ENCODE assay signal across 8 mouse cellular contexts in genomic region chr16:4880136-4880825, GRCm38 (mm10). TPM values are rescaled to one million over a fixed set of nuclear protein-coding genes. Genes with fewer than 3 reads are reported as not detected.
DNase-seq lines count a peak whose midpoint lies in the region; ATAC-seq and TF ChIP-seq lines count a peak whose summit lies in the region.

Ubald1 (minus strand) TSS chr16:4880315.

- H3K4me2 ChIP-seq in embryonic facial prominence, embryonic 14.5 days (ENCODE audit: low read depth, low read length) = peak within 1 kb of the TSS; percentile 76
- H3K4me2 ChIP-seq in limb, embryonic 13.5 days (replicated peaks) = peak within 1 kb of the TSS; percentile 85
- peak within 1 kb of the TSS; percentile 92 for H3K4me2 ChIP-seq in midbrain, embryonic 16.5 days (ENCODE audit: low read length)

- H3K4me1 ChIP-seq in embryonic facial prominence, embryonic 14.5 days (ENCODE audit: control insufficient read depth, insufficient read depth, low read length) = peaks cover 22% of the 10 kb centered on the region
- H3K4me1 ChIP-seq in heart, adult 2 months (ENCODE audit: control insufficient read depth, insufficient read depth, low read length) = peaks cover 15% of the 10 kb centered on the region
- H3K4me1 ChIP-seq in limb, embryonic 13.5 days = peaks cover 37% of the 10 kb centered on the region
- H3K4me1 ChIP-seq in midbrain, embryonic 16.5 days (ENCODE audit: control insufficient read depth, insufficient read depth, low read length) = peaks cover 27% of the 10 kb centered on the region

- H3K27me3 ChIP-seq in embryonic facial prominence, embryonic 14.5 days (replicated peaks; ENCODE audit: control insufficient read depth, insufficient read depth, low read length) = no peaks in the 10 kb centered on the region
- H3K27me3 ChIP-seq in heart, adult 2 months (ENCODE audit: control insufficient read depth, insufficient read depth, low read length) = no peaks in the 10 kb centered on the region
- H3K27me3 ChIP-seq in limb, embryonic 13.5 days = no peaks in the 10 kb centered on the region
- no peaks in the 10 kb centered on the region for H3K27me3 ChIP-seq in midbrain, embryonic 16.5 days (ENCODE audit: control insufficient read depth, insufficient read depth, low read depth, low read length)

- intact Hi-C loops in heart, adult 2 months (cut with DNase I) = loop anchor here (2.0 to 10.0 kb wide), 2 partner anchors 17 to 1005 kb away; partner anchors contain the start of gene Naa60

- H3K79me2 ChIP-seq in heart, adult 2 months (replicated peaks; ENCODE audit: control insufficient read depth, insufficient read depth, low read length) = 0 out of 2 replicates have a peak, but pooled peaks cover 1% of the 10 kb centered on the region

- TF ChIP-seq EP300 in heart, adult 2 months (IDR thresholded peaks at IDR 0.05; ENCODE audit: insufficient read depth, low read depth, low read length) = peak; percentile 92; the same call in 1 of the 2 replicates

- TF ChIP-seq CTCF in heart, adult 2 months (IDR thresholded peaks at IDR 0.05) = no peak

- peak within 1 kb of the TSS; percentile 92 for H3K9ac ChIP-seq in embryonic facial prominence, embryonic 14.5 days (ENCODE audit: low read depth, low read length)
- peak within 1 kb of the TSS; percentile 97 for H3K9ac ChIP-seq in heart, adult 2 months (ENCODE audit: low read depth, low read length)
- H3K9ac ChIP-seq in limb, embryonic 13.5 days = peak within 1 kb of the TSS; percentile 89
- peak within 1 kb of the TSS; percentile 85 for H3K9ac ChIP-seq in midbrain, embryonic 16.5 days (ENCODE audit: low read depth, low read length)

- peaks cover 9% of the 10 kb centered on the region for H3K36me3 ChIP-seq in embryonic facial prominence, embryonic 14.5 days (ENCODE audit: control insufficient read depth, insufficient read depth, low read length)
- H3K36me3 ChIP-seq in heart, adult 2 months (ENCODE audit: control insufficient read depth, insufficient read depth, low read length) = no peaks in the 10 kb centered on the region
- peaks cover 15% of the 10 kb centered on the region for H3K36me3 ChIP-seq in limb, embryonic 13.5 days
- no peaks in the 10 kb centered on the region; the same call in 1 of the 2 replicates for H3K36me3 ChIP-seq in midbrain, embryonic 16.5 days (ENCODE audit: control insufficient read depth, insufficient read depth, low read length)

- peak; percentile 95 for TF ChIP-seq POLR2A in heart, adult 2 months (IDR thresholded peaks at IDR 0.05; ENCODE audit: insufficient read depth, low read depth, low read length)

- under 1% methylated on average over 48 of the region's 48 CpGs for WGBS in embryonic facial prominence, embryonic 14.5 days
- under 1% methylated on average over 48 of the region's 48 CpGs for WGBS in heart, adult 2 months
- WGBS in limb, embryonic 13.5 days = 0% methylated on average over 48 of the region's 48 CpGs
- WGBS in midbrain, embryonic 16.5 days = under 1% methylated on average over 48 of the region's 48 CpGs

- H3K27ac ChIP-seq in embryonic facial prominence, embryonic 14.5 days (replicated peaks; ENCODE audit: low read depth, low read length) = peak within 1 kb of the TSS; percentile 100
- H3K27ac ChIP-seq in heart, adult 2 months = peak within 1 kb of the TSS; percentile 100
- peak within 1 kb of the TSS; percentile 99 for H3K27ac ChIP-seq in limb, embryonic 13.5 days
- H3K27ac ChIP-seq in midbrain, embryonic 16.5 days (ENCODE audit: low read length) = peak within 1 kb of the TSS; percentile 98

- H3K9me3 ChIP-seq in embryonic facial prominence, embryonic 14.5 days (ENCODE audit: control insufficient read depth, low read length) = no peaks in the 10 kb centered on the region
- no peaks in the 10 kb centered on the region for H3K9me3 ChIP-seq in limb, embryonic 13.5 days
- H3K9me3 ChIP-seq in midbrain, embryonic 16.5 days (replicated peaks; ENCODE audit: control insufficient read depth, low read length, poor library complexity, severe bottlenecking) = no peaks in the 10 kb centered on the region

- peak within 1 kb of the TSS; percentile 86 for H3K4me3 ChIP-seq in embryonic facial prominence, embryonic 14.5 days (ENCODE audit: low read depth, low read length)
- peak within 1 kb of the TSS; percentile 87 for H3K4me3 ChIP-seq in heart, adult 2 months
- H3K4me3 ChIP-seq in limb, embryonic 13.5 days = peak within 1 kb of the TSS; percentile 81
- peak within 1 kb of the TSS; percentile 83 for H3K4me3 ChIP-seq in midbrain, embryonic 16.5 days (ENCODE audit: low read depth, low read length)

- peak; percentile 88 for ATAC-seq in embryonic facial prominence, embryonic 14.5 days (ENCODE audit: low read depth)
- peak; percentile 91 for ATAC-seq in limb, embryonic 13.5 days (ENCODE audit: low FRiP score, low read depth)
- peak; percentile 88 for ATAC-seq in midbrain, embryonic 16.5 days

- peak; percentile 100 for DNase-seq in 3T3-L1 (ENCODE audit: low read depth, low spot score)
- DNase-seq in adrenal gland, postnatal 4 days (ENCODE audit: low spot score in 2 of 2) = peak; percentile 91 to 97
- peak; percentile 100 for DNase-seq in embryonic facial prominence, embryonic 14.5 days (ENCODE audit: low spot score)
- peak; percentile 94 to 97 for DNase-seq in heart, adult 2 months
- DNase-seq in kidney, adult 8-10 months = peak; percentile 97 to 98
- DNase-seq in spleen, postnatal 10 days (ENCODE audit: low spot score in 2 of 2) = peak; percentile 92 to 98

RNA-seq across cellular contexts. Expression of gene Ubald1, which starts in this region (rescaled TPM):
- 10 to 100 TPM; 32.7 to 36.3 TPM for total RNA-seq in adrenal gland, postnatal 4 days (2021)
- 36.3 and 39.0 TPM in 2 replicates for polyA plus RNA-seq in embryonic facial prominence, embryonic 14.5 days (2014; fragmentation: Nextera tagmentation; extraction: Ambion mirVana)
- total RNA-seq in heart, adult 2 months (2021) = 10 to 100 TPM; 17.2 to 18.3 TPM
- 18.2 and 24.5 TPM in 2 replicates for polyA plus RNA-seq in heart, adult 2 months (2012; rRNA removed)
- 41.1 and 42.1 TPM in 2 replicates for polyA plus RNA-seq in limb, embryonic 13.5 days (2015; fragmentation: Nextera tagmentation; extraction: Ambion mirVana)
- 54.9 and 63.3 TPM in 2 replicates for polyA plus RNA-seq in midbrain, embryonic 16.5 days (2015; fragmentation: Nextera tagmentation; extraction: Ambion mirVana)

Comparison
In these comparisons a context has a peak if more than half of its experiments do, and no peak if none do; other contexts are left out.
1. Peak in every context shown above with its lines: DNase-seq, ATAC-seq, H3K4me3 ChIP-seq and H3K27ac ChIP-seq.